Comparison of ENCODE assay signal across 7 mouse cellular contexts in the genomic region with DNA sequence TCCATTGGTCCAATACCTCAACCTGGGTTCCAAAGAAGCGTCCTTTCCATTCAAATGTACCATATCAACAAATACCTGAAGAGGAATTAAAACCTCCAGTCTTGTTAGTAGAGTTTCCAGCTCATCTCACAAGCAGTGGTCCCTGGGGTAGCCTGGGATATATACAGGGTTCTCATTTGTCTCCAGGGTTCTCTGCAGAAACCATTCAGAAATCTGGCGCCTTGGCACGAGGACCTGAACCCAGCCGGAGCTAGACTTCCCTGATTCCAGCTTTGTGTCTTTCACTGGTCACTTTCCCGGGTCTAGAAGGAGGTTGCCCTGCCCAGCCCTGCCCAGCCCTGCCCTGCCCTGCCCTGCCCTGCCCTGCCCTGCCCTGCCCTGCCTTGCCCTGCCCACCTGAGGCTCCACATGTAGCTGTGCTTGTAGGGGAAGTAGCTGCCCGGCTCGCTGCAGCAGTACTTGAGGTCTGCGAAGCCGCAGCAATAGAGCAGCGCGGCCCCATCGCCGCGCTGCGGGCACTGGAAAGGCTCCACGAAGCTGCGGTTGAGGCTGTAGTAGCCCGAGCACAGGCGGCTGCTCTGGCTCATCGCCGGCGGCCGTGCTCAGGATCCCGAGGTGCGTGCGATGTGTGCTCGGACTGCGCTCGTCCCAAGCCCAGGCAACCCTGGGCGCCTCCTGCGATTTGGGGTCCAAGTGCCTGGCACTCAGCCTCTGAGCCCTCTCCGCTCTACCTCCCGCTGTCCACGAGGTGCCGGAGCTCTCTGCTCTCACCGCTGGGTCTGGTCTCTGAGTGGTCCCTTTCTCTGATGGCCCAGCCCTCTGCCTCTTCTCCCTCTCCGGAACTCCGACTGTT. TPM values are rescaled to one million over a fixed set of nuclear protein-coding genes. Genes with fewer than 3 reads are reported as not detected.
DNase-seq lines count a peak whose midpoint lies in the region; ATAC-seq and TF ChIP-seq lines count a peak whose summit lies in the region.

Gene Shisal2b, minus strand, starts transcription at position 767 of the 853 bp plus-strand sequence.

- no peak; the same call in 1 of the 2 replicates for ATAC-seq in heart, embryonic 13.5 days (ENCODE audit: extremely low read depth, insufficient number of reproducible peaks, low FRiP score, low TSS enrichment)

- peak within 1 kb of the TSS; percentile 42 to 47 (median 46) for H3K4me3 ChIP-seq in CH12.LX (replicated peaks in 1 of 3; ENCODE audit: low read depth in 2 of 3, low read length in 2 of 3, poor library complexity in 1 of 3)
- peak within 1 kb of the TSS; percentile 26; the same call in 1 of the 2 replicates for H3K4me3 ChIP-seq in cortical plate, adult 2 months (ENCODE audit: insufficient read depth, low read length)
- peak within 1 kb of the TSS; percentile 60 for H3K4me3 ChIP-seq in heart, embryonic 13.5 days
- H3K4me3 ChIP-seq in midbrain, embryonic 10.5 days, result peak within 1 kb of the TSS; percentile 64

- peaks cover 4% of the 10 kb centered on the region for H3K27me3 ChIP-seq in CH12.LX (replicated peaks)
- H3K27me3 ChIP-seq in heart, embryonic 13.5 days (replicated peaks), result peaks cover 29% of the 10 kb centered on the region
- H3K27me3 ChIP-seq in midbrain, embryonic 10.5 days (ENCODE audit: low read depth, poor library complexity, severe bottlenecking), result peaks cover 37% of the 10 kb centered on the region

- TF ChIP-seq CTCF in CH12.LX (conservative IDR thresholded peaks at IDR 0.05 in 1 of 2, IDR thresholded peaks at IDR 0.05 in 1 of 2; ENCODE audit: low read depth in 2 of 2, low read length in 2 of 2), result no peak
- TF ChIP-seq CTCF in cortical plate, adult 2 months (IDR thresholded peaks at IDR 0.05; ENCODE audit: extremely low read depth, insufficient read depth, low read length), result no peak

- DNase-seq in CH12.LX (ENCODE audit: extremely low read depth) (peak; percentile 24), R1 (ENCODE audit: low read depth, low spot score) (peak; percentile 48)
- DNase-seq in kidney, postnatal 36 days, result peak; percentile 1 to 46
- DNase-seq in midbrain, embryonic 10.5 days (ENCODE audit: low spot score), result peak; percentile 60
- peak; percentile 7 to 32 for DNase-seq in spleen, postnatal 10 days (ENCODE audit: low spot score in 2 of 2)

- H3K4me1 ChIP-seq in CH12.LX (ENCODE audit: control insufficient read depth in 1 of 2, insufficient read depth in 2 of 2), result peaks cover 0 to 7% of the 10 kb centered on the region in 2 experiments; a peak in 2 of 4 replicates
- H3K4me1 ChIP-seq in cortical plate, adult 2 months (ENCODE audit: control insufficient read depth, insufficient read depth, low read length), result no peaks in the 10 kb centered on the region
- peaks cover 7% of the 10 kb centered on the region; the same call in 1 of the 2 replicates for H3K4me1 ChIP-seq in heart, embryonic 13.5 days
- peaks cover 12% of the 10 kb centered on the region for H3K4me1 ChIP-seq in midbrain, embryonic 10.5 days

- dilution Hi-C loops in CH12.LX (cut with MboI; ENCODE audit: extremely low pct_ligation_motif_present, extremely low pct_unique_long_range_greater_than_20kb, low sequenced_read_pairs), result no loop called here

- no peak for TF ChIP-seq EP300 in CH12.LX (IDR thresholded peaks at IDR 0.05; ENCODE audit: low read length)

- H3K9ac ChIP-seq in CH12.LX (ENCODE audit: insufficient read depth, low read depth), result no peak within 1 kb of the TSS
- H3K9ac ChIP-seq in heart, embryonic 13.5 days, result peak within 1 kb of the TSS; percentile 73

- no peak for TF ChIP-seq RAD21 in CH12.LX (IDR thresholded peaks at IDR 0.05; ENCODE audit: low read depth, low read length)

- in situ Hi-C loops in CH12.LX (cut with MboI; ENCODE audit: low pct_ligation_motif_present, low pct_unique_long_range_greater_than_20kb, low sequenced_read_pairs), result loop anchor here (10.0 kb wide), 1 partner anchor 51 kb away; no protein-coding TSS in a partner anchor

- peak within 1 kb of the TSS; percentile 52 for H3K4me2 ChIP-seq in CH12.LX (ENCODE audit: insufficient read depth, low read depth, poor library complexity, severe bottlenecking)
- peak within 1 kb of the TSS; percentile 92 for H3K4me2 ChIP-seq in heart, embryonic 13.5 days

- H3K27ac ChIP-seq in CH12.LX (ENCODE audit: insufficient read depth, low read depth), result no peak within 1 kb of the TSS
- H3K27ac ChIP-seq in cortical plate, adult 2 months (ENCODE audit: insufficient read depth, low read length), result no peak within 1 kb of the TSS
- H3K27ac ChIP-seq in heart, embryonic 13.5 days (replicated peaks), result no peak within 1 kb of the TSS
- peak within 1 kb of the TSS; percentile 79 for H3K27ac ChIP-seq in midbrain, embryonic 10.5 days (replicated peaks)

- WGBS in heart, embryonic 13.5 days, result 3% methylated on average over 38 of the region's 38 CpGs
- 5% methylated on average over 38 of the region's 38 CpGs for WGBS in midbrain, embryonic 10.5 days

- no peaks in the 10 kb centered on the region for H3K9me3 ChIP-seq in CH12.LX (replicated peaks; ENCODE audit: low read length)
- no peaks in the 10 kb centered on the region for H3K9me3 ChIP-seq in heart, embryonic 13.5 days
- H3K9me3 ChIP-seq in midbrain, embryonic 10.5 days (replicated peaks), result no peaks in the 10 kb centered on the region

- H3K79me2 ChIP-seq in CH12.LX (replicated peaks; ENCODE audit: control insufficient read depth, extremely low read depth, insufficient read depth, poor library complexity, severe bottlenecking), result no peaks in the 10 kb centered on the region

- no peaks in the 10 kb centered on the region for H3K36me3 ChIP-seq in CH12.LX (replicated peaks in 1 of 2; ENCODE audit: control insufficient read depth in 1 of 2, insufficient read depth in 1 of 2, low read length in 1 of 2)
- H3K36me3 ChIP-seq in heart, embryonic 13.5 days, result no peaks in the 10 kb centered on the region
- H3K36me3 ChIP-seq in midbrain, embryonic 10.5 days, result no peaks in the 10 kb centered on the region

- no peak for TF ChIP-seq POLR2A in CH12.LX (IDR thresholded peaks at IDR 0.05; ENCODE audit: low read depth, low read length)
- TF ChIP-seq POLR2A in cortical plate, adult 2 months (IDR thresholded peaks at IDR 0.05; ENCODE audit: extremely low read depth, insufficient read depth, low read length), result no peak

TF ChIP-seq in CH12.LX, 34 proteins besides CTCF, POLR2A, EP300 and RAD21:
- TF ChIP-seq ZNF384 (IDR thresholded peaks at IDR 0.05; ENCODE audit: low read depth, low read length), result no peak
- no peak for TF ChIP-seq MEF2A (IDR thresholded peaks at IDR 0.05; ENCODE audit: borderline replicate concordance, low read depth, low read length)
- no peak for TF ChIP-seq SIN3A (IDR thresholded peaks at IDR 0.05; ENCODE audit: low read length)
- TF ChIP-seq ELF1 (IDR thresholded peaks at IDR 0.05; ENCODE audit: low read depth, low read length), result no peak
- TF ChIP-seq E2F4 (IDR thresholded peaks at IDR 0.05; ENCODE audit: insufficient replicate concordance, low read depth, low read length), result no peak
- no peak for TF ChIP-seq SMC3 (IDR thresholded peaks at IDR 0.05; ENCODE audit: low read depth, low read length)
- no peak for TF ChIP-seq KAT2A (IDR thresholded peaks at IDR 0.05; ENCODE audit: insufficient replicate concordance, low read length)
- 0 out of 2 replicates have a peak, but pooled peaks have one; percentile 36 for TF ChIP-seq TBP (conservative IDR thresholded peaks at IDR 0.05; ENCODE audit: low read depth, low read length)
- TF ChIP-seq POLR2AphosphoS2 (IDR thresholded peaks at IDR 0.05; ENCODE audit: low read depth, low read length), result no peak
- peak; percentile 92; the same call in 1 of the 2 replicates for TF ChIP-seq UBTF (IDR thresholded peaks at IDR 0.05; ENCODE audit: low read depth, low read length)
- no peak for TF ChIP-seq TCF12 (IDR thresholded peaks at IDR 0.05; ENCODE audit: low read depth, low read length)
- TF ChIP-seq PAX5 (IDR thresholded peaks at IDR 0.05; ENCODE audit: low read length), result no peak
- TF ChIP-seq MXI1 (IDR thresholded peaks at IDR 0.05; ENCODE audit: low read depth, low read length), result no peak
- no peak for TF ChIP-seq MYC (IDR thresholded peaks at IDR 0.05; ENCODE audit: low read depth, low read length)
- TF ChIP-seq RCOR1 (conservative IDR thresholded peaks at IDR 0.05; ENCODE audit: low read depth, low read length), result no peak

RNA-seq across cellular contexts. Expression of gene Shisal2b, which starts in this region (rescaled TPM):
- 0.17 and 0.38 TPM in 2 replicates for total RNA-seq in CH12.LX (2012; rRNA removed)
- not detected in 2 replicates for total RNA-seq in CH12.LX (2014; rRNA removed)
- polyA plus RNA-seq in CH12.LX (2012; ENCODE audit: insufficient read length, low read depth), result not detected in 2 replicates
- 0.10 TPM in 1 of 2 replicates, not detected in the other for polyA plus RNA-seq in cortical plate, adult 2 months (2012; rRNA removed)
- polyA plus RNA-seq in heart, embryonic 13.5 days (2015; fragmentation: Nextera tagmentation; extraction: Ambion mirVana), result 0.25 TPM in 2 replicates
- polyA plus RNA-seq in midbrain, embryonic 10.5 days (2016; fragmentation: Nextera tagmentation; extraction: Ambion mirVana), result 0.37 and 0.73 TPM in 2 replicates

Comparison
In these comparisons a context has a peak if more than half of its experiments do, and no peak if none do; other contexts are left out.
1. Peak in DNase-seq, H3K4me3 ChIP-seq and H3K4me2 ChIP-seq in CH12.LX; RNA of the gene not detected or under 1 TPM.
2. Peak in DNase-seq, H3K4me3 ChIP-seq and H3K27ac ChIP-seq in midbrain, embryonic 10.5 days; RNA of the gene not detected or under 1 TPM.